Mouse (Mus musculus): Measurements from ENCODE around the gene Jmjd1c. TPM values are rescaled to one million over a fixed set of nuclear protein-coding genes. Genes with fewer than 3 reads are reported as not detected.

Jmjd1c gene
- polyA plus RNA-seq, 1 experiment from 2014 or later: 55.2 TPM

DNA sequence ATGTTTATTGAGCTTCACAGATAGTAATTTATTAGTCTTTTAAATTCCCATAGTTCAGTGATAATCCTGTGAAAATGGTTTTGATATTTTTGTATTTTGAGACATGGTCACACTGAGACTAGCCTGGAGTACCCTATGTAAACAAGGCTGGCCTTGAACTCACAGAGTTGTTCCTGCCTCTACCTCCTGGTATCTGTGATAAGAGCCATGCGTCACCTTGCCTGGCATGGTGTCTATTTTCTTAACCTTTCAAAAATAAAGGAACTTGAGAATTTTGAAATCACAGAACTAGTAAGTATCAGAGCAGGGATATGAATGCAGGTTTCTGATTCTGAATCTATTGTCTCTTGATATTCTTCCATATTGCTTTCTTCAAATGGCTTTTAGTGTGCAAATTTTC, 35.8 kb downstream of the Jmjd1c start:
- H3K4me1 ChIP-seq (replicated peaks; ENCODE audit: control insufficient read depth, insufficient read depth, low read length): peaks cover 13% of the 10 kb centered on the region
- no peak overlapping the region for H3K4me2 ChIP-seq (ENCODE audit: low read length)
- no peak overlapping the region for H3K27ac ChIP-seq (ENCODE audit: low read length)
- H3K9me3 ChIP-seq (ENCODE audit: control insufficient read depth, low read length): no peaks in the 10 kb centered on the region
- ATAC-seq: no peak
- no peaks in the 10 kb centered on the region for H3K36me3 ChIP-seq (ENCODE audit: control insufficient read depth, insufficient read depth)
- no peak overlapping the region for H3K4me3 ChIP-seq (replicated peaks; ENCODE audit: low read length)
- H3K9ac ChIP-seq (replicated peaks; ENCODE audit: low read depth, low read length): no peak overlapping the region
- 86% methylated on average over 1 of the region's 1 CpGs for WGBS
- no peaks in the 10 kb centered on the region for H3K27me3 ChIP-seq (replicated peaks; ENCODE audit: control insufficient read depth, insufficient read depth, low read length)

DNA sequence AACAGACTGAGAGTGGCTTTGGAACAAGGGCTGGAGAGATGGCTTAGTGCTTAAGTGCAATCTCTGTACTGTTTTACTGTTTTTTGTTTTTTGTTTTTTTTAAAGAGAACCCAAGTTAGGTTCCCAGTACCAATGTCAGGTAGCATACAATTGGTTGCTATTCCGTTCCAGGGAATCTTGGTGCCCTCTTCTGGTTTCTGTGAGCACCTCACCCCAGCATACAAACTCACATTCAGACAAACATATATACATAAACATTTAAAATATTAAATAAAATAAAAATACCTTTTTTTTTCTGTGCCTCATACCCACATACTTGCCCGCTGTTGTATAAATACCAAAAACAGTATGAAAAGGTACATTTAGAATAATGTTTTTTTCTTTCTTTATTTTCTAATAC, 38.4 kb downstream of the Jmjd1c start:
- Histone ChIP-seq H3K36me3 (ENCODE audit: control insufficient read depth, insufficient read depth) (no peaks in the 10 kb centered on the region), H3K27me3 (replicated peaks; ENCODE audit: control insufficient read depth, insufficient read depth, low read length) (no peaks in the 10 kb centered on the region), H3K4me3 (replicated peaks; ENCODE audit: low read length) (no peak overlapping the region), H3K9me3 (ENCODE audit: control insufficient read depth, low read length) (no peaks in the 10 kb centered on the region), H3K27ac (ENCODE audit: low read length) (no peak overlapping the region), H3K9ac (replicated peaks; ENCODE audit: low read depth, low read length) (no peak overlapping the region), H3K4me2 (ENCODE audit: low read length) (no peak overlapping the region), H3K4me1 (replicated peaks; ENCODE audit: control insufficient read depth, insufficient read depth, low read length) (peaks cover 4% of the 10 kb centered on the region; the same call in 1 of the 2 replicates)
- no peak for ATAC-seq
- 91% methylated on average over 2 of the region's 2 CpGs for WGBS

DNA sequence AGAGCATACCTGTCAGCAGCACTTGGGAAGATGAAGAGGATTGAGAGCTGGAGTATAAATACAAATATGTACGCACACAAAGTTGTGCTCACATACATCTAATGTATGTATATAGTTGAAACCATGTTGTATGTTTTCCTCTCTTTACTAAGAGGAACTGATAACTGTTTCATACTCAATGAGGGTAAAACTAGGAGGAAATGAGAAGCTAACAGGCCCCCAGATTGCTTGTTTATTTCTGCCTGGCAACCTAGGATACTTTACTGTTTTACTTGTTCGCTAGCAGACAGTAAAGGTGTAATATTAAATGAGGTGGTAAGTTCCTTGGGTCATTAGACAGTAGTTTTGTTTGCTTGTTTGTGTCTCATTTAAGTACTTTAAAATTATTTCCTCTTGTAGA, 41.5 kb downstream of the Jmjd1c start:
- Histone ChIP-seq H3K27me3 (replicated peaks; ENCODE audit: control insufficient read depth, insufficient read depth, low read length) (no peaks in the 10 kb centered on the region), H3K9ac (replicated peaks; ENCODE audit: low read depth, low read length) (no peak overlapping the region), H3K4me3 (replicated peaks; ENCODE audit: low read length) (no peak overlapping the region), H3K36me3 (ENCODE audit: control insufficient read depth, insufficient read depth) (no peaks in the 10 kb centered on the region), H3K9me3 (ENCODE audit: control insufficient read depth, low read length) (no peaks in the 10 kb centered on the region), H3K27ac (ENCODE audit: low read length) (no peak overlapping the region), H3K4me2 (ENCODE audit: low read length) (no peak overlapping the region), H3K4me1 (replicated peaks; ENCODE audit: control insufficient read depth, insufficient read depth, low read length) (0 out of 2 replicates have a peak, but pooled peaks cover 2% of the 10 kb centered on the region)
- ATAC-seq: no peak
- 92% methylated on average over 2 of the region's 2 CpGs for WGBS

DNA sequence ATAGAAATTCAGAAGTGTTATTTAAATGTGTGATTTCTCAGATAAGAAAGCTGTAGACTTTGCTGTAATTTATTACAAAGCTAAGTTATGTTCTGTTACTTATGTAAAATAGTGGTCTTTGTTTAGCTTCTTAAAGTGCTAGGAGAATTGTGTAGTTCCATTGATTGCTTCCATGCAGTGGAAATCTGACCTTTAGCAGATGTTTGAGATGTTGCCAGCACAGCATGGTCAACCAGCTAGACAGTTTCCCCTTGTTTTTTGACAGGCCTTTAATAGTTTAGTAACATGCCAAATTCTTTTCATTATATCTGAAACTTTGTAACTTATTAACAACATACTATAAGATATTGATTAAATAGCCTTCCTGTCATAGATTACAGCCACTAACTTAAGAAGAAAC, 47.7 kb downstream of the Jmjd1c start:
- Histone ChIP-seq H3K27ac (ENCODE audit: low read length) (no peak overlapping the region), H3K27me3 (replicated peaks; ENCODE audit: control insufficient read depth, insufficient read depth, low read length) (no peaks in the 10 kb centered on the region)
- ATAC-seq: no peak

DNA sequence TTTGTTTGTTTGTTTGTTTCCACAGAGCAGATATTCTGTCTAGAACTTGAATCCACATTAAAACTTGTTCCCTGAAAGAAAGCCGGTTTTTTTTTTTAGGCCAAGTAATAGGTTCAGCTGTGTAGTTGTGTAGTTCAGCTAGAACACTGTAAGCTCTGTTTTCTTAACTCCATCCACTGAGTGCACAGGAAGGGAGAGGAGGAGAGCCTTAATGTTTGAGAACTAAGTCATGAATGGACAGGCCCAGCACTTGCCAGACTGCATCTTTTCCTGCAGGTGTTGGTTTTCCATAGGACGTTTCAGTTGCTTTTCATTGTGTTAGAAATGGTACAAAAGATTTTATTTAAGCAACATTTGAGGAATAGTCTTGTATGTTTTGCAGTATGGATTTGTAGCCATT, 48.3 kb downstream of the Jmjd1c start:
- Histone ChIP-seq H3K4me1 (replicated peaks; ENCODE audit: control insufficient read depth, insufficient read depth, low read length) (0 out of 2 replicates have a peak, but pooled peaks cover 2% of the 10 kb centered on the region), H3K4me3 (replicated peaks; ENCODE audit: low read length) (no peak overlapping the region), H3K4me2 (ENCODE audit: low read length) (no peak overlapping the region), H3K9me3 (ENCODE audit: control insufficient read depth, low read length) (no peaks in the 10 kb centered on the region), H3K27me3 (replicated peaks; ENCODE audit: control insufficient read depth, insufficient read depth, low read length) (no peaks in the 10 kb centered on the region), H3K36me3 (ENCODE audit: control insufficient read depth, insufficient read depth) (no peaks in the 10 kb centered on the region), H3K9ac (replicated peaks; ENCODE audit: low read depth, low read length) (no peak overlapping the region), H3K27ac (ENCODE audit: low read length) (no peak overlapping the region)
- ATAC-seq: no peak
- WGBS: 63% methylated on average over 2 of the region's 2 CpGs

More for the DNA sequence above, 47.7 kb downstream of the Jmjd1c start:
- H3K36me3 ChIP-seq (ENCODE audit: control insufficient read depth, insufficient read depth): no peaks in the 10 kb centered on the region
- H3K9me3 ChIP-seq (ENCODE audit: control insufficient read depth, low read length): no peaks in the 10 kb centered on the region
- H3K4me2 ChIP-seq (ENCODE audit: low read length): no peak overlapping the region
- no peak overlapping the region for H3K9ac ChIP-seq (replicated peaks; ENCODE audit: low read depth, low read length)
- H3K4me3 ChIP-seq (replicated peaks; ENCODE audit: low read length): no peak overlapping the region
- H3K4me1 ChIP-seq (replicated peaks; ENCODE audit: control insufficient read depth, insufficient read depth, low read length): 0 out of 2 replicates have a peak, but pooled peaks cover 2% of the 10 kb centered on the region

DNA sequence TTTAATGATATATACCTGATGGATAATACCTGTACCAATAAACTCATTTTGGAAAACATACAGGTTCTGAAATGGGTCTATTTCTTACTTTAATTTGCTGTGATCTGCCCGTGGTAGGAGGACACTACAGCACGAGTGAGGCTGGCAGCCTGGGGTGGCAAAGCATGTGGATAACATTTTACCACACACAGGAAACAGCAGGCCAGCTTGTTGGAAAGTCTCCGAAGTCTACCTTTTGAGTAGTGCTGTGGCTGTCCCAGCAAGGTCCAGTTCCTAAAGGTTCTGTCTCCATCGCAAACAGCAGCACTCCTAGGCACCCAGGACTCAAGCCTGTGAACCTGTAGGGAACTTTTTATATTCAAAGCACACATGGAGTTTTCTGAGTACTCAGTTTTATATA, 49.7 kb downstream of the Jmjd1c start:
- Histone ChIP-seq H3K4me1 (replicated peaks; ENCODE audit: control insufficient read depth, insufficient read depth, low read length) (0 out of 2 replicates have a peak, but pooled peaks cover under 1% of the 10 kb centered on the region), H3K9ac (replicated peaks; ENCODE audit: low read depth, low read length) (no peak overlapping the region), H3K9me3 (ENCODE audit: control insufficient read depth, low read length) (no peaks in the 10 kb centered on the region), H3K4me3 (replicated peaks; ENCODE audit: low read length) (no peak overlapping the region), H3K27ac (ENCODE audit: low read length) (no peak overlapping the region), H3K4me2 (ENCODE audit: low read length) (no peak overlapping the region), H3K27me3 (replicated peaks; ENCODE audit: control insufficient read depth, insufficient read depth, low read length) (no peaks in the 10 kb centered on the region), H3K36me3 (ENCODE audit: control insufficient read depth, insufficient read depth) (no peaks in the 10 kb centered on the region)
- ATAC-seq: no peak
- 92% methylated on average over 4 of the region's 4 CpGs for WGBS

DNA sequence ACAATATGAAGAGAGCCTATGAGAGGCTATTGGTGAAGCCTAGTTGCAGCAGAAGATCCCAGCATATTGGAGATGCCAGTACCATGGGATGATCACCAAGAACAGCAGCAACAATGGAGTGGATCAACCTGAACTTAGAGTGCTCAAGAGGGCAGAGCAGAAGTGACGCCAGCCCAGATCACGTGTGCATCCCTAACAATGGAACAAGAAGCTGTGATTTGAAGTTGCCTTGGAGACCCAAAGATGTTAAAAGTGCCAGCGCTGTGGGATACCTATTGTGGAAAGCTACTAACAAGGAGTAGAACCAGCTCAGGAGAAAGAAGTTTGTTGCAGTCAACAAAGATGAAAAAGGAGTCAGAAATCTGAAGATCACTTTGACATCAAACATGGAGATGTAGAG, 55.8 kb downstream of the Jmjd1c start:
- ATAC-seq: no peak
- Histone ChIP-seq H3K9me3 (ENCODE audit: control insufficient read depth, low read length) (no peaks in the 10 kb centered on the region), H3K36me3 (ENCODE audit: control insufficient read depth, insufficient read depth) (no peaks in the 10 kb centered on the region), H3K4me3 (replicated peaks; ENCODE audit: low read length) (no peak overlapping the region), H3K27me3 (replicated peaks; ENCODE audit: control insufficient read depth, insufficient read depth, low read length) (no peaks in the 10 kb centered on the region), H3K9ac (replicated peaks; ENCODE audit: low read depth, low read length) (no peak overlapping the region), H3K4me1 (replicated peaks; ENCODE audit: control insufficient read depth, insufficient read depth, low read length) (no peaks in the 10 kb centered on the region), H3K27ac (ENCODE audit: low read length) (no peak overlapping the region), H3K4me2 (ENCODE audit: low read length) (no peak overlapping the region)
- WGBS: 88% methylated on average over 3 of the region's 3 CpGs

DNA sequence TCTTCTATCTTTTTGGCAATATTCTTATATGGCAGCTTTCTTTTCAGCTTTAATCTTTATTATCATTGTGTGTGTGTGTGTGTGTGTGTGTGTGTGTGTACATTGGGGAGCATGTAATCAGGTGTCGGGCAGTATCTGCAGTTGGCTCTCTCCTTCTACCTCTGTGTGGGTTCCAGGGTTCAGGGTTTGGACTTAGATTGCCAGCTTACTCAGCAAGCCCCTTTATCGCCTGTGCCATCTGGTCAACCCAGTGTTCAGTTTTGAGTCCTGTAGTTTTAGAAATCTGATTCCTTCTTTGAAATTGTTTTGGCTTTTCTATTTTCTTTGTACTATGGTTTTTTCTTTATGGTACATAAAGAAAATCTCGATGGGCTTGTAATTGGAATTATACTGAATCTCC, 58.7 kb downstream of the Jmjd1c start:
- Histone ChIP-seq H3K9ac (replicated peaks; ENCODE audit: low read depth, low read length) (no peak overlapping the region), H3K4me1 (replicated peaks; ENCODE audit: control insufficient read depth, insufficient read depth, low read length) (no peaks in the 10 kb centered on the region), H3K36me3 (ENCODE audit: control insufficient read depth, insufficient read depth) (no peaks in the 10 kb centered on the region), H3K9me3 (ENCODE audit: control insufficient read depth, low read length) (no peaks in the 10 kb centered on the region), H3K4me2 (ENCODE audit: low read length) (no peak overlapping the region), H3K27ac (ENCODE audit: low read length) (no peak overlapping the region), H3K27me3 (replicated peaks; ENCODE audit: control insufficient read depth, insufficient read depth, low read length) (no peaks in the 10 kb centered on the region), H3K4me3 (replicated peaks; ENCODE audit: low read length) (no peak overlapping the region)
- WGBS: 90% methylated on average over 3 of the region's 3 CpGs
- ATAC-seq: no peak

DNA sequence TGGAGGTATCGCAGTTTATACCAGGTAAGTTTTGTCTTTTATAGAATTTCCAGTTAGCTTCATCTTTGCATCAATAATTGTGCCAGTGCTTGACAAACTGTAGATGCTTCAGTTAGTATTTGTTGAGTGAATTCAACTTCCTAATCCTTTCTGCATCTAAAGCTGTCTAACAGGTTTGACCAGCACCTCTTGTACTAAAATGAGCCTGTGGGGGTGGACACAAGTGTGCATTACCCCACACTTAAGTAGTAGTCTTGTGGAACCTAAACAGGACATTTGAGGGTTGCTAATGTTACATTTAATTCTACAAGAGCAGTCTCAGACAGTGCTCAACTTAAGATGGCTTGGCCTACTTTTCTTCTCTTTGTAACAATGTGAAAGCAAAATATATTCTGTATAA, 78.1 kb downstream of the Jmjd1c start:
- no peaks in the 10 kb centered on the region for H3K4me1 ChIP-seq (replicated peaks; ENCODE audit: control insufficient read depth, insufficient read depth, low read length)
- H3K9ac ChIP-seq (replicated peaks; ENCODE audit: low read depth, low read length): no peak overlapping the region
- no peaks in the 10 kb centered on the region for H3K27me3 ChIP-seq (replicated peaks; ENCODE audit: control insufficient read depth, insufficient read depth, low read length)
- WGBS: 100% methylated on average over 1 of the region's 1 CpGs
- no peaks in the 10 kb centered on the region for H3K36me3 ChIP-seq (ENCODE audit: control insufficient read depth, insufficient read depth)
- no peak overlapping the region for H3K4me2 ChIP-seq (ENCODE audit: low read length)
- no peak overlapping the region for H3K4me3 ChIP-seq (replicated peaks; ENCODE audit: low read length)
- H3K9me3 ChIP-seq (ENCODE audit: control insufficient read depth, low read length): no peaks in the 10 kb centered on the region
- H3K27ac ChIP-seq (ENCODE audit: low read length): no peak overlapping the region
- ATAC-seq: no peak

DNA sequence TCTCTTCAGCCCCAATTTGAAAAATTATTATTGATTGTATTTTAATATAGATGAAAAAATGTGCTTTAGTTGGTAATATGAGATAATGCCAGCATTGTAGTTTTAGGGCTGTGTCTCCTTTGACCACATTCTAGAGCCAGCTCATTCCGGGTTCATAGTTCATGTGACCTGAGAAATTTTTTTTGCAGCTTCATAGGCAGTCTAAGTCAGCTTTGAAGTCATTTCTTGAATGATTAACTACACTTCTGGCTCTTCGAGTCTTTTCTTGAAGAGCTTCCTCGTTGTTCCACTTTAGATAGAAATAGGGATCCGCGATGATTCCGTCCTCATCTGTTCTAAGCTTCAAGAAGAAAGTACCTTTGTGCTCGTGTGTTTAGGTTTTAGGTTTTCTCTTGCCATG, 80.1 kb downstream of the Jmjd1c start:
- 87% methylated on average over 7 of the region's 7 CpGs for WGBS
- Histone ChIP-seq H3K36me3 (ENCODE audit: control insufficient read depth, insufficient read depth) (no peaks in the 10 kb centered on the region), H3K9ac (replicated peaks; ENCODE audit: low read depth, low read length) (no peak overlapping the region), H3K4me3 (replicated peaks; ENCODE audit: low read length) (no peak overlapping the region), H3K27me3 (replicated peaks; ENCODE audit: control insufficient read depth, insufficient read depth, low read length) (no peaks in the 10 kb centered on the region), H3K4me1 (replicated peaks; ENCODE audit: control insufficient read depth, insufficient read depth, low read length) (no peaks in the 10 kb centered on the region), H3K9me3 (ENCODE audit: control insufficient read depth, low read length) (no peaks in the 10 kb centered on the region), H3K27ac (ENCODE audit: low read length) (no peak overlapping the region), H3K4me2 (ENCODE audit: low read length) (no peak overlapping the region)
- no peak for ATAC-seq
